Mouse (Mus musculus): Measurements from ENCODE around the gene Ube2g1.
"Not testable (repeated sequence)": the region's sequence is repeated elsewhere in the genome, so short reads cannot be mapped to it uniquely, and the experiment has no call there.

Gene Ube2g1

GRCm38 (mm10) chr11:72695025-72695424, 87.9 kb downstream of the Ube2g1 start:
- DNase-seq = no peak

GRCm38 (mm10) chr11:72696368-72696971, 89.4 kb downstream of the Ube2g1 start:
- no peak for DNase-seq

- no peak for DNase-seq
Measured at GRCm38 (mm10) chr11:72697323-72697722, 90.2 kb downstream of the Ube2g1 start.

GRCm38 (mm10) chr11:72705111-72705510, 98.0 kb downstream of the Ube2g1 start:
- DNase-seq = not testable (repeated sequence)

GRCm38 (mm10) chr11:72712721-72713120, 105.6 kb downstream of the Ube2g1 start:
- peak in 1 of 2 experiments; percentile 18 for DNase-seq

GRCm38 (mm10) chr11:72718161-72718560, 111.1 kb downstream of the Ube2g1 start:
- DNase-seq = no peak

GRCm38 (mm10) chr11:72723165-72723564, 116.1 kb downstream of the Ube2g1 start:
- no peak for DNase-seq

- DNase-seq = peak; percentile 51 to 56
Measured at GRCm38 (mm10) chr11:72723871-72724270, 116.8 kb downstream of the Ube2g1 start.

- DNase-seq = no peak
Measured at GRCm38 (mm10) chr11:72726023-72726422, 118.9 kb downstream of the Ube2g1 start.

- DNase-seq = no peak
Measured at GRCm38 (mm10) chr11:72733736-72734135, 126.7 kb downstream of the Ube2g1 start.

- no peak for DNase-seq
Measured at GRCm38 (mm10) chr11:72734840-72735518, 127.9 kb downstream of the Ube2g1 start.

GRCm38 (mm10) chr11:72735519-72735860, 128.4 kb downstream of the Ube2g1 start:
- DNase-seq = no peak

Data from cerebellum, postnatal 10 days (tissue).